Mouse (Mus musculus): ENCODE measurements at regions not wholly inside any gene's neighbourhood (a gene's known extent, or its start where the extent isn't known, plus 50 kb on each side); places are given as distances from the start of the nearest gene placed in this dataset.

- 37% methylated on average over 2 of the region's 2 CpGs for WGBS
- no peak overlapping the region for H3K4me3 ChIP-seq (ENCODE audit: low read depth, low read length)
- no peaks in the 10 kb centered on the region for H3K36me3 ChIP-seq (ENCODE audit: control insufficient read depth, insufficient read depth, low read length)
- no peak overlapping the region for H3K27ac ChIP-seq (replicated peaks; ENCODE audit: low read depth, low read length)
- no peaks in the 10 kb centered on the region for H3K9me3 ChIP-seq (ENCODE audit: control insufficient read depth, low read length)
- no peak overlapping the region for H3K9ac ChIP-seq (ENCODE audit: low read length)
- ATAC-seq (ENCODE audit: insufficient number of reproducible peaks, low FRiP score, low TSS enrichment, low read depth) (no peak), DNase-seq (ENCODE audit: low spot score) (peak; percentile 66)
- H3K4me2 ChIP-seq (ENCODE audit: low read depth, severe bottlenecking): no peak overlapping the region
- no peaks in the 10 kb centered on the region for H3K4me1 ChIP-seq (ENCODE audit: control insufficient read depth, insufficient read depth, low read length)
- no peaks in the 10 kb centered on the region for H3K27me3 ChIP-seq (ENCODE audit: control insufficient read depth, insufficient read depth, low read length)
These were observed 74.1 kb upstream of the Diaph3 start for GRCm38 (mm10) chr14:87215099-87215498.

- Histone ChIP-seq H3K27ac (replicated peaks; ENCODE audit: low read depth, low read length) (no peak overlapping the region), H3K4me2 (ENCODE audit: low read depth, severe bottlenecking) (no peak overlapping the region), H3K4me3 (ENCODE audit: low read depth, low read length) (no peak overlapping the region), H3K36me3 (ENCODE audit: control insufficient read depth, insufficient read depth, low read length) (no peaks in the 10 kb centered on the region), H3K27me3 (ENCODE audit: control insufficient read depth, insufficient read depth, low read length) (no peaks in the 10 kb centered on the region), H3K9ac (ENCODE audit: low read length) (no peak overlapping the region), H3K9me3 (ENCODE audit: control insufficient read depth, low read length) (no peaks in the 10 kb centered on the region), H3K4me1 (ENCODE audit: control insufficient read depth, insufficient read depth, low read length) (no peaks in the 10 kb centered on the region)
- DNase-seq (ENCODE audit: low spot score): no peak
- WGBS: 80% methylated on average over 7 of the region's 7 CpGs
- ATAC-seq (ENCODE audit: insufficient number of reproducible peaks, low FRiP score, low TSS enrichment, low read depth): no peak
These were observed 76.0 kb upstream of the Diaph3 start for GRCm38 (mm10) chr14:87217042-87217441.

DNA sequence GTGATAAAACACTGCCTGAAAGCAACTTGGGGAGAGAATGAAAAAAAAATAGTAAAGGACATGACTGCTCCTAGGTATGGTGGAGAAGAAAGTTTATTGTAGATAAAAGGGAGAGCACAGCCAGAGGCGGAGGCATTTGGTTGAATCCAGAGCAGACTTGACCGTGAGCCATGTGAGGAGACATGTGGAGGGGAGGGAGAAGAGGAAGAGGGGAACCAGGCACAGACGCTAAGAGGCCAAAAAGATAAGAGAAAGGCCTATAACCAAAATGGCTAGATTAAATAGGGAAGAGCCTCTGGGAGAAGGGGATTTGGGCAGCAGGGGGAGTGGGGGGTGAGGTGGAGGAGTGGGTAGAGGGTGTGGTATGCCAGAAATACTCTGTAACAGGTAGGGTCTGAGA lies 78.9 kb upstream of the Diaph3 start:
- 94% methylated on average over 3 of the region's 3 CpGs for WGBS
- Histone ChIP-seq H3K4me2 (ENCODE audit: low read depth, severe bottlenecking) (no peak overlapping the region), H3K36me3 (ENCODE audit: control insufficient read depth, insufficient read depth, low read length) (no peaks in the 10 kb centered on the region), H3K4me3 (ENCODE audit: low read depth, low read length) (no peak overlapping the region), H3K4me1 (ENCODE audit: control insufficient read depth, insufficient read depth, low read length) (no peaks in the 10 kb centered on the region), H3K27ac (replicated peaks; ENCODE audit: low read depth, low read length) (no peak overlapping the region), H3K9me3 (ENCODE audit: control insufficient read depth, low read length) (no peaks in the 10 kb centered on the region), H3K9ac (ENCODE audit: low read length) (no peak overlapping the region), H3K27me3 (ENCODE audit: control insufficient read depth, insufficient read depth, low read length) (no peaks in the 10 kb centered on the region)
- no peak for ATAC-seq (ENCODE audit: insufficient number of reproducible peaks, low FRiP score, low TSS enrichment, low read depth)
- no peak for DNase-seq (ENCODE audit: low spot score)

GRCm38 (mm10) chr14:87224870-87225269 lies 83.8 kb upstream of the Diaph3 start:
- DNase-seq (ENCODE audit: low spot score) (no peak), ATAC-seq (ENCODE audit: insufficient number of reproducible peaks, low FRiP score, low TSS enrichment, low read depth) (no peak)
- 54% methylated on average over 5 of the region's 5 CpGs for WGBS
- Histone ChIP-seq H3K27me3 (ENCODE audit: control insufficient read depth, insufficient read depth, low read length) (no peaks in the 10 kb centered on the region), H3K4me1 (ENCODE audit: control insufficient read depth, insufficient read depth, low read length) (no peaks in the 10 kb centered on the region), H3K9ac (ENCODE audit: low read length) (no peak overlapping the region), H3K27ac (replicated peaks; ENCODE audit: low read depth, low read length) (no peak overlapping the region), H3K9me3 (ENCODE audit: control insufficient read depth, low read length) (no peaks in the 10 kb centered on the region), H3K36me3 (ENCODE audit: control insufficient read depth, insufficient read depth, low read length) (no peaks in the 10 kb centered on the region), H3K4me2 (ENCODE audit: low read depth, severe bottlenecking) (no peak overlapping the region), H3K4me3 (ENCODE audit: low read depth, low read length) (no peak overlapping the region)

- H3K9me3 ChIP-seq (ENCODE audit: control insufficient read depth, low read length): no peaks in the 10 kb centered on the region
- DNase-seq (ENCODE audit: low spot score) (no peak), ATAC-seq (ENCODE audit: insufficient number of reproducible peaks, low FRiP score, low TSS enrichment, low read depth) (no peak)
- no peaks in the 10 kb centered on the region for H3K36me3 ChIP-seq (ENCODE audit: control insufficient read depth, insufficient read depth, low read length)
- no peaks in the 10 kb centered on the region for H3K27me3 ChIP-seq (ENCODE audit: control insufficient read depth, insufficient read depth, low read length)
- 79% methylated on average over 2 of the region's 2 CpGs for WGBS
- H3K4me2 ChIP-seq (ENCODE audit: low read depth, severe bottlenecking): no peak overlapping the region
- H3K27ac ChIP-seq (replicated peaks; ENCODE audit: low read depth, low read length): no peak overlapping the region
- H3K4me3 ChIP-seq (ENCODE audit: low read depth, low read length): no peak overlapping the region
- no peaks in the 10 kb centered on the region for H3K4me1 ChIP-seq (ENCODE audit: control insufficient read depth, insufficient read depth, low read length)
- H3K9ac ChIP-seq (ENCODE audit: low read length): no peak overlapping the region
These were observed 108.2 kb upstream of the Diaph3 start for GRCm38 (mm10) chr14:87249258-87249657.

- Histone ChIP-seq H3K36me3 (ENCODE audit: control insufficient read depth, insufficient read depth, low read length) (no peaks in the 10 kb centered on the region), H3K4me3 (ENCODE audit: low read depth, low read length) (no peak overlapping the region), H3K4me1 (ENCODE audit: control insufficient read depth, insufficient read depth, low read length) (no peaks in the 10 kb centered on the region), H3K27ac (replicated peaks; ENCODE audit: low read depth, low read length) (no peak overlapping the region), H3K9me3 (ENCODE audit: control insufficient read depth, low read length) (no peaks in the 10 kb centered on the region), H3K27me3 (ENCODE audit: control insufficient read depth, insufficient read depth, low read length) (no peaks in the 10 kb centered on the region), H3K4me2 (ENCODE audit: low read depth, severe bottlenecking) (no peak overlapping the region), H3K9ac (ENCODE audit: low read length) (no peak overlapping the region)
- ATAC-seq (ENCODE audit: insufficient number of reproducible peaks, low FRiP score, low TSS enrichment, low read depth) (no peak), DNase-seq (ENCODE audit: low spot score) (no peak)
- WGBS: 86% methylated on average over 5 of the region's 5 CpGs
These were observed 114.6 kb upstream of the Diaph3 start for GRCm38 (mm10) chr14:87255484-87256208.

GRCm38 (mm10) chr14:87261726-87262125 lies 120.7 kb upstream of the Diaph3 start:
- H3K4me1 ChIP-seq (ENCODE audit: control insufficient read depth, insufficient read depth, low read length): no peaks in the 10 kb centered on the region
- ATAC-seq (ENCODE audit: insufficient number of reproducible peaks, low FRiP score, low TSS enrichment, low read depth) (no peak), DNase-seq (ENCODE audit: low spot score) (no peak)
- WGBS: 71% methylated on average over 5 of the region's 5 CpGs
- H3K4me2 ChIP-seq (ENCODE audit: low read depth, severe bottlenecking): no peak overlapping the region
- H3K9me3 ChIP-seq (ENCODE audit: control insufficient read depth, low read length): no peaks in the 10 kb centered on the region
- H3K9ac ChIP-seq (ENCODE audit: low read length): no peak overlapping the region
- no peak overlapping the region for H3K27ac ChIP-seq (replicated peaks; ENCODE audit: low read depth, low read length)
- no peaks in the 10 kb centered on the region for H3K36me3 ChIP-seq (ENCODE audit: control insufficient read depth, insufficient read depth, low read length)
- H3K27me3 ChIP-seq (ENCODE audit: control insufficient read depth, insufficient read depth, low read length): no peaks in the 10 kb centered on the region
- no peak overlapping the region for H3K4me3 ChIP-seq (ENCODE audit: low read depth, low read length)

DNA sequence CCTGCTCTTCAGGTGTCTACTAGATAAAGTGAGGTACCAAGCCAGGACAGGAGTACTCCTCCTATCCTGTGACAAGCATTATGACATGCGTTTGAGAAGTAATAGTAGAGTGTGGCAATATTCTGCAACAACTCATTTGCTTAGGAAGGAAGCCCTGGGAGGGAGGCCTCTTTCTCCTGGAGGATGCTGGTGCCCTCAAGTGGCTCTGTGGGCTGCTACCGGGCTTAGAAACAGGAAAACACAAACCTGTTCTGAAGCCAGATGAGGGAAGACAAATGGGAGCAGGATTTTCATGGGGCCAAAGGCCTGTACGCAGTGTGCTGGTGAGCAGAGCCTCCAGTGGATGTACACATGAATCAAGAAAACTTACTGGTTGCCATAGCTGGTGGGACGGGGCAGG lies 123.8 kb upstream of the Diaph3 start:
- H3K4me3 ChIP-seq (ENCODE audit: low read depth, low read length): no peak overlapping the region
- no peak overlapping the region for H3K9ac ChIP-seq (ENCODE audit: low read length)
- no peaks in the 10 kb centered on the region for H3K36me3 ChIP-seq (ENCODE audit: control insufficient read depth, insufficient read depth, low read length)
- H3K4me1 ChIP-seq (ENCODE audit: control insufficient read depth, insufficient read depth, low read length): no peaks in the 10 kb centered on the region
- H3K9me3 ChIP-seq (ENCODE audit: control insufficient read depth, low read length): no peaks in the 10 kb centered on the region
- WGBS: 81% methylated on average over 4 of the region's 4 CpGs
- DNase-seq (ENCODE audit: low spot score): no peak
- H3K27ac ChIP-seq (replicated peaks; ENCODE audit: low read depth, low read length): no peak overlapping the region
- 0 out of 2 replicates have a peak, but pooled peaks have one; percentile 6 for ATAC-seq (ENCODE audit: insufficient number of reproducible peaks, low FRiP score, low TSS enrichment, low read depth)
- H3K27me3 ChIP-seq (ENCODE audit: control insufficient read depth, insufficient read depth, low read length): no peaks in the 10 kb centered on the region
- H3K4me2 ChIP-seq (ENCODE audit: low read depth, severe bottlenecking): no peak overlapping the region

DNA sequence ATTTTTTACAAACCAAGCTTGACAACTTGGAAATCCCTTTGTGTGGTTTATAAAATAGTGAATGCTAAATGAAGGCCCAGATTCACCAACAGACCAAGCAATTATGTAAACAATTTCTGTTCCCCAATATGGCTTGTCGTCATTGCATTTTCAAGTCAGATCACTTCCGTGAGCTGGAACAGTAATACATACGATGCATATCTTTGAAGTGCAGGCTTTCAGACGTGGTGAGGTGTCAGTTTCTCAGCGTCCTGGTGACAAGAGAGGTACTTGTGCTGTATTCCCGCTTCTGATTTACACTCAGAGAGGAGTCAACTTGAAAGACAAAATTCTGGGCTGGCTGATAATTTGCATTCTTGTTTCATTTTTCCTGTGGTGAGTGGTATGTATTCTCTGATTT lies 125.3 kb upstream of the Diaph3 start:
- Histone ChIP-seq H3K27ac (replicated peaks; ENCODE audit: low read depth, low read length) (no peak overlapping the region), H3K4me1 (ENCODE audit: control insufficient read depth, insufficient read depth, low read length) (no peaks in the 10 kb centered on the region), H3K4me3 (ENCODE audit: low read depth, low read length) (no peak overlapping the region), H3K27me3 (ENCODE audit: control insufficient read depth, insufficient read depth, low read length) (no peaks in the 10 kb centered on the region), H3K4me2 (ENCODE audit: low read depth, severe bottlenecking) (no peak overlapping the region), H3K9ac (ENCODE audit: low read length) (no peak overlapping the region), H3K36me3 (ENCODE audit: control insufficient read depth, insufficient read depth, low read length) (no peaks in the 10 kb centered on the region), H3K9me3 (ENCODE audit: control insufficient read depth, low read length) (no peaks in the 10 kb centered on the region)
- WGBS: 42% methylated on average over 6 of the region's 6 CpGs
- no peak for DNase-seq (ENCODE audit: low spot score)
- ATAC-seq (ENCODE audit: insufficient number of reproducible peaks, low FRiP score, low TSS enrichment, low read depth): no peak

All from limb, embryonic 11.5 days (tissue).